Mouse (Mus musculus): Measurements from ENCODE around the gene Ckmt1. TPM values are rescaled to one million over a fixed set of nuclear protein-coding genes. Genes with fewer than 3 reads are reported as not detected.

Ckmt1 gene
- polyA plus RNA-seq (2015; fragmentation: Nextera tagmentation; extraction: Ambion mirVana), result 2.6 and 3.4 TPM in 2 replicates

DNA sequence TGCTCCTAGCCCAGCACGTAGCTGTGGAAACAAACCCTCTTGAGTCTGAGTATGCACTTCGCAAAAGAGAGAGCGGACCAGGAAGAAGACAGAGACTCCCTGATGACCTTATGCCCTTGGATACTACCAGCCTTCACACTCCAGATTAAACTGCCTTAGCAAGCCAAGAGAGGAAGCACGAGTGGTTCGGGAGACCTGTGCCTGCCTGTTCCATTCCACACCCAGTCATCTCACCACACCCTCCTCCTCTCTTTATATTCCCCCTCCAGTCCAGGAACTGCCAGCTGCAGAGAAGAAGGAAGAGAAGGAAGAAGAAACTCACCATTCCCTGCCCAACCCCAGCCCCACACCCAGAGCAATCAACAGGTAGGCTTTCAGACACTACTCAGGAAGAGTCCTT, at the start of gene Ckmt1:
Gene Ckmt1 (plus strand): TSS at position 221 of the 400 bp plus-strand sequence.
- Histone ChIP-seq H3K9me3 (no peaks in the 10 kb centered on the region), H3K27me3 (peaks cover 26% of the 10 kb centered on the region), H3K4me1 (peaks cover 18% of the 10 kb centered on the region), H3K4me2 (replicated peaks) (peak within 1 kb of the TSS; percentile 61), H3K9ac (0 out of 2 replicates have a peak within 1 kb of the TSS, but pooled peaks have one; percentile 4), H3K36me3 (no peaks in the 10 kb centered on the region), H3K27ac (no peak within 1 kb of the TSS), H3K4me3 (peak within 1 kb of the TSS; percentile 27)
- ATAC-seq (ENCODE audit: low FRiP score, low read depth), result no peak
- 52% methylated on average over 5 of the region's 5 CpGs for whole genome bisulfite sequencing

DNA sequence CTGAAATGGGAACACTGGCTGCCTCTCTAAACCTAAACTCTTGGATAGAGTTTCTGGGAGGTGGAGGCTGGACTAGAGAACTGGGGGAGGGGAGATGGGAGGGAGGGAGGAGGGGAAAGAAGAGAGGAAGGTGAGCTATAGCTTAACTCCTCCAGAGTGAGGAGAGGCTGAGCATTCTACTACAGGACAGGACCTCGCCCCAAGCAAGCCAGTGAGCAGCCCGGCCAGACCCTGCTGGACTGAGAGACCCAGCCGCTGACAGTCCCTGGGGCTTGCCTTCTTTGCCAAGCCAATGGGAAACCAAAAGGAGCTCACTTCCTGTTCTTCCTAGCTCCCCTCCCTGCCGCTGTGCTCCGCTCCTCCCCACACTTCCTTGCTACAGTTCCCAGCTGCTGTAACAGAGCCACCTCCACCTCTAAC, 48.5 kb upstream of the Ckmt1 start:
- peak overlapping the region; percentile 48 for H3K4me2 ChIP-seq (replicated peaks)
- WGBS, result 18% methylated on average over 5 of the region's 5 CpGs
- no peak overlapping the region for H3K4me3 ChIP-seq
- no peak overlapping the region; the same call in 1 of the 2 replicates for H3K27ac ChIP-seq
- no peaks in the 10 kb centered on the region; the same call in 1 of the 2 replicates for H3K36me3 ChIP-seq
- H3K27me3 ChIP-seq, result peaks cover 20% of the 10 kb centered on the region
- H3K9me3 ChIP-seq, result no peaks in the 10 kb centered on the region
- no peak for ATAC-seq (ENCODE audit: low FRiP score, low read depth)
- peaks cover 9% of the 10 kb centered on the region for H3K4me1 ChIP-seq
- no peak overlapping the region for H3K9ac ChIP-seq

DNA sequence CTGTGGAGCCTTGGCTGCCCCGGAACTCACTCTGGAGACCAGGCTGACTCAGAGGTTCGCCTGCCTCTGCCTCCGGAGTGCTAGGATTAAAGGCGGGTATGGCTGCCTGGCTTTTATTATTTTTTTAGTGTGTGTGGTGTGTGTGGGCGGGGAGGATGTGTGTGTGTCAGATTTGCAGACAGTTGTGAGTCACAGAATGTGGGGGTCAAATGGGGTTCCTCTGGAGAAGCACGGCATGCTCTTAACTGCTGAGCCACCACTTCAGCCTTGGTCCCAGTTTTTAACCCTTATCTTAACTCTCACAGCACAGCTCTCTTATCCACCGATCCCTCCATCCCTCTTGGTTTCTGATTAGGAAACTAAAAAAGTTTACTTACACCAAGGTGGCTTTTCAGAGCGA, 41.2 kb upstream of the Ckmt1 start:
- Histone ChIP-seq H3K4me1 (no peaks in the 10 kb centered on the region), H3K9me3 (no peaks in the 10 kb centered on the region), H3K27me3 (no peaks in the 10 kb centered on the region), H3K9ac (no peak overlapping the region), H3K27ac (no peak overlapping the region), H3K36me3 (0 out of 2 replicates have a peak, but pooled peaks cover 1% of the 10 kb centered on the region), H3K4me2 (replicated peaks) (no peak overlapping the region), H3K4me3 (no peak overlapping the region)
- ATAC-seq (ENCODE audit: low FRiP score, low read depth), result no peak
- 77% methylated on average over 8 of the region's 8 CpGs for WGBS

DNA sequence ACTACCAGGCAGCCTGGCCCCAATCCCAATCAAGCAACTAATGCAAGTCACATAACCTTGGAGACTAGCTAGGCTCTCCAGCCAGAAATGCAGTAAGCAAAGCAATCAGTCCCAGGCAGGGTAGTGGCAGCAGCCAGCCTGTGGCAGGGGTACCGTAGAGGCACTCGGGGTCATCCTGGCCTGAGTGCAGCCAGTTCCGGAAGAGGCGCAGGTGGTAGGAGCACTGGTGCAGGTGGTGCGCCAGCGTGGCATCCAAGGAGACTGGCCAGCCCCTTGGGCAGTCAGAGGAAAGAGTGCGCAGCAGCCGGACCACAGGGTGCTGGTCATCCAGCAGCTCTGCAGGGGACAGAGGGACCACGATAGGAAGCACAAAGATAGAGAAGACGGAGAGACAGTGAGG, 34.5 kb upstream of the Ckmt1 start:
- H3K4me2 ChIP-seq (replicated peaks), result no peak overlapping the region
- no peak overlapping the region for H3K27ac ChIP-seq
- no peak overlapping the region for H3K9ac ChIP-seq
- ATAC-seq (ENCODE audit: low FRiP score, low read depth), result no peak
- 90% methylated on average over 10 of the region's 10 CpGs for WGBS
- H3K27me3 ChIP-seq, result no peaks in the 10 kb centered on the region
- H3K4me1 ChIP-seq, result no peaks in the 10 kb centered on the region
- H3K9me3 ChIP-seq, result no peaks in the 10 kb centered on the region
- H3K36me3 ChIP-seq, result peaks cover 4% of the 10 kb centered on the region; the same call in 1 of the 2 replicates
- H3K4me3 ChIP-seq, result no peak overlapping the region

DNA sequence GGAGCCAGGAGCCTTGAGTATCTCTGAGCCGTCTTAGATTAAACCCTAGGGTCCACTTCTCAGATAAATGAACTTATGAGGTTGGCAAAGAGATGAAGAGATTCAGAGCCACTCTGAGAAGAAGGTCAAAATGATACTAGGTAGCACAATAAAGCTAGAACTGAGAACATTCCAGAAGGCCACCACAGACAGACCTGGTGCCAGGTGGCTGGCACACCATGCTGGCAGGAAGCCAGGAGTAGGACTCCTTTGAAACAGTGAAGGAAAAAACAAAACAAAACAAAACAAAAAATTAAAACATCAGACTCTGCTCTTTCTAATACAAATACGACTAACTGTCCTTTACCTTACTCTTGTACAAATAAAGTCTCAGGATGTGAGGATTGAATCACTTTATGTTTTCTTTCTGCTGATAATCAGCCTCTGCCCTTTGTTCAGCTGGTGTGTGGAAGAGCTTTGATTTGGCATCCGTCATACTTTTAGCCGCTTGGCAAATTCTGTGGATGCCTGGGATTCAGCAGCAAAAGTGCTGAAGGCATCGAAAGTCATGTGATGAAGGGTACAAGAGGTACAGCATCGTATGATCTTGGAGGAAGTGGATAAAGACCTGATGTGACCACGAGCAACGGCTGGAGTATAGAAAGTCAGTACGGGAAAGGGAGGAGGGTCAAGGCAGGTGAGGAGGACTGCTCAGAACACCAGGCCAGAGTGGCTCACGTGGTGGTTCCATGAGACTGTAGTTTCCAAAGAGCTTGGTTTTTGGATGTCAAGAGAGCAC, 33.6 kb upstream of the Ckmt1 start:
- 88% methylated on average over 10 of the region's 10 CpGs for WGBS
- Histone ChIP-seq H3K4me2 (replicated peaks) (no peak overlapping the region), H3K9me3 (no peaks in the 10 kb centered on the region), H3K27ac (no peak overlapping the region), H3K4me3 (no peak overlapping the region), H3K9ac (no peak overlapping the region), H3K36me3 (peaks cover 4% of the 10 kb centered on the region; the same call in 1 of the 2 replicates), H3K4me1 (no peaks in the 10 kb centered on the region), H3K27me3 (no peaks in the 10 kb centered on the region)
- ATAC-seq (ENCODE audit: low FRiP score, low read depth), result no peak

DNA sequence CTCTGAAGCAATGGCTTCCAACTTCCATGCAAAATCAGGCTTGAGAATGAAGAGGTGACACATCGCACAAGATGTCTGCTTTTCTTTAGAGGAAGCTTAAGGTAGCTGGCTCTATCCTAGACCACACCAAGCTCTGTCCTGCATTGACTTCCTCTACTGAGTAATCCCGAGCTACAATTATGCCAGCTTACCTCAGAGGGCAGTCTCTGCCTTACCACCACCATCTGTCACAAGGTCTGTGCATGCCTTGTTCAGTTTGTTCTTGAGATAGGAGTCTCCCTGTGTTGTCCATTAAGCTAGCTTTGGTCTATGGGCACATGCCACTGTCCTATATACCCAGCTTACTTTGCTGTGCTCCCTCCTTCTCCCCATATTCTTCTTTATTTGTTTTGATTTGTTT, 28.0 kb upstream of the Ckmt1 start:
- H3K27me3 ChIP-seq, result no peaks in the 10 kb centered on the region
- WGBS, result 92% methylated on average over 2 of the region's 2 CpGs
- H3K4me1 ChIP-seq, result no peaks in the 10 kb centered on the region
- ATAC-seq (ENCODE audit: low FRiP score, low read depth), result no peak
- H3K36me3 ChIP-seq, result no peaks in the 10 kb centered on the region; the same call in 1 of the 2 replicates
- H3K4me2 ChIP-seq (replicated peaks), result no peak overlapping the region
- H3K9me3 ChIP-seq, result no peaks in the 10 kb centered on the region
- no peak overlapping the region for H3K9ac ChIP-seq
- no peak overlapping the region for H3K27ac ChIP-seq
- no peak overlapping the region for H3K4me3 ChIP-seq

DNA sequence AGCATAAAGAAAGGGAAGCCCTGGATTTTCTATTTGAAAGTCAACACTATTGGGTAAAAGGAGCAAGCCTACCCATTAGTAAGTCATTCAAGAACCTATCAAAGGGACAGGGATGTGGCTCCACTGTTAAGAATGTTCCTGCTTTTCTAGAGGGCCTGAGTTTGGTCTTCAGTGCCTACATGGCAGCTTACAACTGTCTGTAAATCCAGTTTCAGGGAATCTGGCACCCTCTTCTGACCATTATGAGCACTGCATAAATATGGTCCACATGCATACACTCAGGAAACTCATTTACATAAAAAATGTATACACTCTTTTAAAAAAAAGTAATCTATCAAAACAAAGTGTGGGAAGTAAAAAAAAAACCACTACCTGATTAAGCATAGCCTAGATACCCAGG, 18.5 kb upstream of the Ckmt1 start:
- no peak overlapping the region for H3K4me2 ChIP-seq (replicated peaks)
- H3K9ac ChIP-seq, result no peak overlapping the region
- H3K9me3 ChIP-seq, result no peaks in the 10 kb centered on the region
- H3K27me3 ChIP-seq, result no peaks in the 10 kb centered on the region
- no peaks in the 10 kb centered on the region for H3K4me1 ChIP-seq
- H3K4me3 ChIP-seq, result no peak overlapping the region
- H3K27ac ChIP-seq, result no peak overlapping the region
- peaks cover 2% of the 10 kb centered on the region; the same call in 1 of the 2 replicates for H3K36me3 ChIP-seq
- no peak for ATAC-seq (ENCODE audit: low FRiP score, low read depth)

DNA sequence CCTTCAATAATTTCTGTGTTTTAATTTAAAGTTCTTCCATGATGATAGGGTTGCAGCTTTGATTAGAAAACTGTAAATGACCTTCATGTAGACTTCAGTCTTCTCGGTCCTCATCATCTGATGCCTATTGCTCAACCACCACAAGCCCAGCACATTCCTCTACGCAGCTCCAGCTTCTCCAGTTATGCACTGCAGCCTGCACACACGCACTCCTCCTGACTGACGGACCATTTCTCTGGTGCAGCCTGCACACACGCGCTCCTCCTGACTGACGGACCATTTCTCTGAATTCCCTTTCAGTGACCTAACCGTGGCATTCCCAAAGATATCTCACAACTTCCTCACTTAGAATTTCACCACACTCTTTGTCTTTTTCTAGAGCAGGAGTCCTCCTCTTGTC, 4.4 kb upstream of the Ckmt1 start:
- H3K9me3 ChIP-seq, result no peaks in the 10 kb centered on the region
- no peak overlapping the region for H3K4me2 ChIP-seq (replicated peaks)
- ATAC-seq (ENCODE audit: low FRiP score, low read depth), result no peak
- WGBS, result 78% methylated on average over 8 of the region's 8 CpGs
- H3K9ac ChIP-seq, result no peak overlapping the region
- no peak overlapping the region for H3K27ac ChIP-seq
- peaks cover 12% of the 10 kb centered on the region; the same call in 1 of the 2 replicates for H3K27me3 ChIP-seq
- peaks cover 9% of the 10 kb centered on the region for H3K4me1 ChIP-seq
- no peak overlapping the region for H3K4me3 ChIP-seq
- H3K36me3 ChIP-seq, result no peaks in the 10 kb centered on the region

DNA sequence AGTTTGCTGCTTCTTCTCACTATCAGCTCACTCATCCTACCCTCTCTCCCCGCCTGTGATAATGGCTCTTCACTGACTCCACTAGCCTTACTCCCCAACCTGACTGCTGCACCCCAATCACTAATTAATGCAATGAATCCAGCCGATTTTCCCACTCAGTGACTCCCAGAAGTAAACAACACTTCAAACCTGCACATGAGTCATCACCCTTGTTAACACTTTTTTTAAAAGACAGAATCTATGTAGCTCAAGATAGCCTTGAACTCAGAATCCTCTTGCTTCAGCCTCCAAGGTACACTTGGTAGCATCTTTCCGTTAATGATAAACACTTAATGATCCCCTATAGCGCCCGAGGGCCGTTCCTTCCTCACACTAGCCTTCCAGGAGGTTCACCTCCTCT, 3.1 kb upstream of the Ckmt1 start:
- Histone ChIP-seq H3K9ac (peak overlapping the region; percentile 77), H3K27me3 (peaks cover 23% of the 10 kb centered on the region), H3K4me1 (peaks cover 18% of the 10 kb centered on the region), H3K4me2 (replicated peaks) (peak overlapping the region; percentile 70), H3K4me3 (peak overlapping the region; percentile 63), H3K27ac (no peak overlapping the region), H3K36me3 (no peaks in the 10 kb centered on the region), H3K9me3 (no peaks in the 10 kb centered on the region)
- 7% methylated on average over 6 of the region's 6 CpGs for WGBS
- ATAC-seq (ENCODE audit: low FRiP score, low read depth), result no peak

DNA sequence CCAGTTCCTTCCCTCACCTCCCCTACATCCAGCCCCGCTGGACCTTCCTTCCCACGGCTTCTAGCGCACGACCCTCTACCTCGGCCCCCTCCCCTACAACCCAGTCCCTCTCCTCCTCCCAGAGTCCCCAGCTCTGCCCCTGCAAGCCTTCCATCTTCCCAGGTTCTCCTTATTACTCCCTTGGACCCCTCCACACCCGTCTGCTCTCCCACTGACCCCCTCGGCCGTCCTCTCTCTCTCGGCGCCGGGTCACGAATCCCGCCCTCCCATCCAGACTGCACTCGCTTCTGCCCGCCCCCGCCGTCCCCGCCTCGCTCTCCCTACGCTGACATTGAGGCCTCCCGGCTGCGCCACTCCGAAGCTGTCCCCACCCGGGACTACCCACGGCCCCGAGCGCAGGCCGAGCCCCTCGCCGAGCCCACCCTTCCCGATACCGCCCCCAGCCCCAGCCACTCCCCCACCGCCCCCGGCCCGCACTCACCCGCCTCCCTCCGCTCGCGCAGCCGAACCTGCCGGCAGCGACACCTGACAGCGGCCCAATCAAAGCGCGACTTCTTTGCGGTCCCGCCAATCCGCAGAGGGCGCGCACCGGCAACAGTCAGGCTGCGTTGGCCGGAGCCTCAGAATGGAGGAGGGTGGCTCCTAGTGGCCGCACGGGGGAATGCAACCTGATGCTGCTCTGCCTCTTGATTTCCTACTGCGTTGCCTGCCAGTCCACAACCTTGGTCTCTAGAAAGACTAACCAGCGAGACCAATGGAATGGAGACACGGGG, 2.5 kb upstream of the Ckmt1 start, which contains the start of gene Ppip5k1:
Gene Ppip5k1 (minus strand): TSS at position 577 of the 773 bp plus-strand sequence.
- WGBS, result under 1% methylated on average over 58 of the region's 58 CpGs
- Histone ChIP-seq H3K4me3 (peak within 1 kb of the TSS; percentile 63), H3K9me3 (no peaks in the 10 kb centered on the region), H3K9ac (peak within 1 kb of the TSS; percentile 77), H3K27me3 (peaks cover 26% of the 10 kb centered on the region), H3K4me1 (peaks cover 18% of the 10 kb centered on the region), H3K4me2 (replicated peaks) (peak within 1 kb of the TSS; percentile 70), H3K36me3 (no peaks in the 10 kb centered on the region), H3K27ac (no peak within 1 kb of the TSS)
- peak; percentile 98 for ATAC-seq (ENCODE audit: low FRiP score, low read depth)

DNA sequence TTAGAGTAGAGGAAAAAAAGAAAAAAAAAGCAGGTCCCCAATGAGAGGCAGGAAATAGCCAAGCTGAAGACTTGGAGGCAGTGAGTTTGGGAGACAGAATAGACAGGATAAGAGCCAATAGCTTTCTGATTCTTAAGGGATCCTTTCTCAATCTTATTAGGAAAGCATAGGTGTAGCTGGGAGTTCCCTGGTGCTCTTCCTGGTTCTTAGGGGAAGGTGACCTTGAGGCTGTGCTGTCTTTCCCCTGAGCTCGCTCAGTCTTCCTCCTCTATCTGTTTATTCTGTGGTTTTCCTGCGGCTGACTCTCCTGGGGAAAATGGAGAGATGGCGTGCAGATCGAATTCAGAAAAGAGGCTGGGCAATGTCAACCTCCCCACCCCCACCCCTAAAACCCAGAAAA, 447 bp downstream of the Ckmt1 start:
- no peak overlapping the region for H3K9ac ChIP-seq
- H3K27me3 ChIP-seq, result peaks cover 26% of the 10 kb centered on the region
- H3K27ac ChIP-seq, result no peak overlapping the region
- H3K9me3 ChIP-seq, result no peaks in the 10 kb centered on the region
- ATAC-seq (ENCODE audit: low FRiP score, low read depth), result no peak
- WGBS, result 6% methylated on average over 4 of the region's 4 CpGs
- peaks cover 18% of the 10 kb centered on the region for H3K4me1 ChIP-seq
- H3K4me2 ChIP-seq (replicated peaks), result peak overlapping the region; percentile 61
- H3K4me3 ChIP-seq, result peak overlapping the region; percentile 27; the same call in 1 of the 2 replicates
- no peaks in the 10 kb centered on the region for H3K36me3 ChIP-seq

DNA sequence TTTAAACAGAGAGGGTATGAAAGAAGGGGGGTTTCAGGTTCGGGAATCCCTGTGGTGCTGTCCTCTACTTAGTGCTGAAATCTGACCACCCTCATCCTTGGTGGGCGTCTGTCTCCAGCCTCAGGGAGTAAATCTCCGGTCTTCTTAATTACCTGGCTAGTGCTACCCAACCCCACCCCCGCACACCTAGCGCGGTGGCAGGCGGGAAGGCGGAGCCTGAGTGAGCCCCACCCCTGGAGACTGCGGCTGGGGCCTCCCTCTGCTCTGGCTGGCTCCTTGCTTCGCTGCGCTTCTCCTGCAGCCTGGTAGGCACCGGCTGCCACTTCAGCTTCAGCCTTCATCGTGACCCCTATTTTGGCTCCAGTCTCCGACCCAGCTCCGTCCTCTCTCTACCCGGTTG, 867 bp downstream of the Ckmt1 start:
- under 1% methylated on average over 16 of the region's 16 CpGs for WGBS
- peaks cover 26% of the 10 kb centered on the region for H3K27me3 ChIP-seq
- H3K27ac ChIP-seq, result no peak overlapping the region
- no peaks in the 10 kb centered on the region for H3K9me3 ChIP-seq
- H3K9ac ChIP-seq, result 0 out of 2 replicates have a peak overlapping the region, but pooled peaks have one; percentile 4
- ATAC-seq (ENCODE audit: low FRiP score, low read depth), result no peak; the same call in 1 of the 2 replicates
- H3K36me3 ChIP-seq, result no peaks in the 10 kb centered on the region
- H3K4me3 ChIP-seq, result peak overlapping the region; percentile 27
- H3K4me1 ChIP-seq, result peaks cover 18% of the 10 kb centered on the region
- peak overlapping the region; percentile 61 for H3K4me2 ChIP-seq (replicated peaks)

Data from limb, embryonic 13.5 days (tissue).